Mouse (Mus musculus) fibroblast of lung, adult 2 months (primary cell): ENCODE measurements around the gene Olfr1082.
"Not testable (repeated sequence)": the region's sequence is repeated elsewhere in the genome, so short reads cannot be mapped to it uniquely, and the experiment has no call there.

ENCODE experiments used
- DNase-seq: peaks from one replicate; pipeline ENCODE4 v3.0.0-alpha.2; 2011; ENCODE audit warnings: low read depth

Olfr1082 gene

GRCm38 (mm10) chr2:86598866-86599265 lies at the start of gene Olfr1082:
Olfr1082 (minus strand) TSS chr2:86598966.
- DNase-seq = not testable (repeated sequence)

DNA sequence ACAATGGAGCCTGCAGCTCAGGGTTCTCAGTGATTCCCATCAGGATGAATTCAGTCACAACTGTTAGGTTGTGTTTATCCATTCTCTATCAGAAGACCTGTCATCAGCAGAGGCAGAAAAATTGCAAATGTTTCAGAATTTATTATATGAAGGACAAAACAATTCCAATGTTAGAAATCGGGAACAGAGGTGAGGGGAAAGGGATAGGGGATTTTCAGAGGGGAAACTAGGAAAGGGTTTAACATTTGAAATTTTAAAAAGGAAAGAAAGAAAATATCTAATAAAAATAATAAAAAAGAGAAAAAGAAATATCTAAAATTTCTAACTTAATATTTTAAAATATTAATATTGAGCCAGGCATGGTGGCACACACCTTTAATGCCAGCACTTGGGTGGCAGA lies 40.9 kb upstream of the Olfr1082 start, which contains the start of gene Olfr1084:
Gene Olfr1084, minus strand, starts transcription at position 101 of the 400 bp plus-strand sequence.
- DNase-seq = not testable (repeated sequence)

DNA sequence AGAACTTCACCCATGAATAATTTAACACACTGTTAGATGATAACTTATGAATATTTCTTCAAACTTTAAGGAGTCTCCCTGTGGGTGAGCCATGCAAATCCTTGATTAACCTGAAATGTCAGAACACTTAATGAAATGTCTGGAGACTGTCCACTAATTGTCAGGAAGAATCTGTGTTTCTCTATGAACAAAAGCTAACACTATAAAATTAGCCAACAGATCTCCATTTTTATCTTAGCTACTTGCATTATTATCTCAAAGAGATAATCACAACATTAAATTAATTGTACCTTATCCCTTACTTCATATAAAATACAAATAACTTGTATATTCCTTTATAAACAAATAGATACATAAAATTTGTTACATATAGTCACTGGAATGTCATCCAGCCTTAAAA lies 40.6 kb downstream of the Olfr1082 start, which contains the start of gene Olfr1080:
Gene Olfr1080, minus strand, starts transcription at position 101 of the 400 bp plus-strand sequence.
- DNase-seq = not testable (repeated sequence)
